Mouse (Mus musculus) heart, embryonic 14.5 days (tissue): Measurements from ENCODE around the gene Mthfd1l. TPM values are rescaled to one million over a fixed set of nuclear protein-coding genes. Genes with fewer than 3 reads are reported as not detected.
A peak's percentile ranks its signal among the peaks of the same experiment; 100 is the strongest.

ENCODE experiments used
- ATAC-seq: fragments of 200-750 bp; cut with Nextera tagmentation; 2 replicates; pipeline ENCODE4 v1.8.0; 2017; ENCODE audit warnings: low read depth, moderate TSS enrichment; ENCODE audit not compliant: insufficient number of reproducible peaks, insufficient read depth, low FRiP score
- H3K27ac ChIP-seq, 2 experiments: fragments of 200-500 bp in 1 of 2; fragments of 300-500 bp in 1 of 2; sonication (generic) in 1 of 2; replicated peaks in 1 of 2; 2 replicates each; pipeline ENCODE4 v1.5.1; 2012 to 2014; ENCODE audit warnings: low read depth in 2 of 2, low read length in 2 of 2, control low read depth in 1 of 2, mild to moderate bottlenecking in 1 of 2, mixed read lengths in 1 of 2; ENCODE audit not compliant: control insufficient read depth in 1 of 2, insufficient read depth in 1 of 2
- H3K27me3 ChIP-seq: fragments of 300-500 bp; sonication (generic); 2 replicates; pipeline ENCODE4 v1.6.1; 2014; ENCODE audit warnings: mild to moderate bottlenecking, low read length, control low read depth; ENCODE audit not compliant: control insufficient read depth, insufficient read depth
- H3K36me3 ChIP-seq: fragments of 300-500 bp; sonication (generic); 2 replicates; pipeline ENCODE4 v1.6.1; 2014; ENCODE audit warnings: mild to moderate bottlenecking, control low read depth, low read length, mixed read lengths; ENCODE audit not compliant: control insufficient read depth, insufficient read depth
- H3K4me1 ChIP-seq, 2 experiments: fragments of 200-500 bp in 1 of 2; fragments of 300-500 bp in 1 of 2; sonication (generic) in 1 of 2; 2 replicates each; pipeline ENCODE4 v1.6.1; 2012 to 2014; ENCODE audit warnings: low read length in 2 of 2, control low read depth in 1 of 2, mixed read lengths in 1 of 2; ENCODE audit not compliant: control insufficient read depth in 2 of 2, insufficient read depth in 2 of 2
- H3K4me2 ChIP-seq: fragments of 300-500 bp; sonication (generic); 2 replicates; pipeline ENCODE4 v1.6.1; 2014; ENCODE audit warnings: mild to moderate bottlenecking, low read length
- H3K4me3 ChIP-seq, 2 experiments: fragments of 200-500 bp in 1 of 2; fragments of 300-500 bp in 1 of 2; sonication (generic) in 1 of 2; 2 replicates each; pipeline ENCODE4 v1.5.1; 2012 to 2014; ENCODE audit warnings: low read length in 2 of 2, mild to moderate bottlenecking in 2 of 2, control low read depth in 1 of 2, low read depth in 1 of 2, moderate library complexity in 1 of 2; ENCODE audit not compliant: control insufficient read depth in 1 of 2, insufficient read depth in 1 of 2
- H3K9ac ChIP-seq: fragments of 300-500 bp; sonication (generic); 2 replicates; pipeline ENCODE4 v1.6.1; 2014; ENCODE audit warnings: mild to moderate bottlenecking, low read length
- H3K9me3 ChIP-seq: fragments of 300-500 bp; sonication (generic); 2 replicates; pipeline ENCODE4 v1.6.1; 2016; ENCODE audit warnings: low read length, control low read depth; ENCODE audit not compliant: control insufficient read depth
- WGBS: fragments of 180-500 bp; shearing (Covaris S2); extraction: QIAGEN DNeasy Blood & Tissue Kit; methylation state at CpG from one replicate; pipeline ENCODE4 v1.1.7; 2014; 5-methylcytosine and 5-hydroxymethylcytosine counted together
- polyA plus RNA-seq: library from polyadenylated mRNA; unstranded; fragments of >200 nt; fragmentation: Nextera tagmentation; extraction: Ambion mirVana; gene quantifications from 2 replicates; pipeline ENCODE4 v1.2.1, GENCODE M21; 2014

Gene Mthfd1l
- polyA plus RNA-seq, 1 experiment from 2014 or later = 8.8 TPM

DNA sequence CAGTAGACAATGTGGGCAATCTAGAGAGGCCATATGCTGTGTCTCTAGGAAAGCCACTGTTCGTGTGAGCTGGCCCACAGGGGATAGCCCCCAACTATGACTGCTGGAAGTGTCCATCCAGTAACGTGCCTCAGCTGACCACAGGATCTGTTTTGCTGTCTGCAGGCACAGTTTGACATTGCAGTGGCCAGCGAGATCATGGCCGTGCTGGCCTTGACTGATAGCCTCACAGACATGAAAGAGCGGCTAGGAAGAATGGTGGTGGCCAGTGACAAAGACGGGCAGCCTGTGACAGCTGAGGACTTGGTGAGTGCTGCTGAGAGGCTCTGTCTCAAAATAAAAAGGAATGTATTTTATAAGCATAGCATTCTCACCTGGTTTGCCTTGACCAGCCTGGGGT lies 74.7 kb downstream of the Mthfd1l start:
- peaks cover 0 to 3% of the 10 kb centered on the region in 2 experiments; a peak in 2 of 4 replicates for H3K4me1 ChIP-seq
- H3K9ac ChIP-seq = no peak overlapping the region
- ATAC-seq = no peak
- 47% methylated on average over 6 of the region's 6 CpGs for WGBS
- peaks cover 25% of the 10 kb centered on the region for H3K36me3 ChIP-seq
- no peaks in the 10 kb centered on the region for H3K9me3 ChIP-seq
- H3K4me2 ChIP-seq = no peak overlapping the region
- no peaks in the 10 kb centered on the region for H3K27me3 ChIP-seq
- 0 out of 4 replicates have a peak overlapping the region, but pooled peaks of 1 of the 2 experiments have one; percentile 43 for H3K27ac ChIP-seq
- H3K4me3 ChIP-seq = no peak overlapping the region

DNA sequence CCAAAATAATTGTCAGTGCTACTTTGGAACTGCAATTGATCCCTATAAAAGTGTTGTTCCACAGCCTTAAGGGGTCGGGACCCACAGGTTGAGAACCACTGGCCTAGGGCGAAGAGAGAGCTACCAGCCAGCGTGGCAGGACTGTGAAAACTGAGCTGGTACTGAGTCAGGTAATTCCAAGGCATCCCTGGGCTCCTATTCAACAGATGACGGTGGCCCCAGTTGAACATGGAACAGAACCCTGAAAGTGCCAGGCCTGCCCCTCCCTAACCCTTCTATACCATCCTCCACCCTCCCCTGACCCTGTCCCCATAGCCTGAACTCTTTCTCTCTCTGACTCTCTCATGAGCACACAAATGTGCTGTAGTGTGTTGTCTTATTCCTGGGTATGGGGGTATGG lies 77.3 kb downstream of the Mthfd1l start:
- H3K9ac ChIP-seq = no peak overlapping the region
- no peaks in the 10 kb centered on the region for H3K27me3 ChIP-seq
- H3K4me2 ChIP-seq = no peak overlapping the region
- ATAC-seq = no peak
- peaks cover 13% of the 10 kb centered on the region; the same call in 1 of the 2 replicates for H3K36me3 ChIP-seq
- no peaks in the 10 kb centered on the region for H3K9me3 ChIP-seq
- H3K4me3 ChIP-seq = no peak overlapping the region
- H3K27ac ChIP-seq = no peak overlapping the region
- WGBS = 91% methylated on average over 4 of the region's 4 CpGs
- peaks cover 4 to 6% of the 10 kb centered on the region in 2 experiments; a peak in 3 of 4 replicates for H3K4me1 ChIP-seq

DNA sequence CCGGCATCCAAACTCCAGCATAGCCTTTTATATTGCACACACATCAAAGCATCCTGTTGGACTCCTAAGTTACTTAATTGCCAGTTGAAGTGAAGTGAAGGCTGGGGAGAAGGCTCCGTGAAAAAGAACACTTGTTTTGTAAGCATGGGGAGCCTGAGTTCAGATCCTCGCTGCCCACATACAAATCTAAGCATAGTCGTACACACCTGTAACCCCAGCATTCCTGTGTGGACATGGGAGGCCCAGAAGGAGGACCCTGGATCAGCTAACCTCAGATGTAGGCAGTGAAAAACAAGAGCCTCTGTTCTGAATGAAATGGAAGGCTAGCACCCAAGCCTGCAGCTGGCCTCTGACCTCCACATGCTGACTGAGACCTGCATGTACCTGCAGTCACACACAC lies 79.8 kb downstream of the Mthfd1l start:
- no peak overlapping the region for H3K27ac ChIP-seq
- WGBS = 89% methylated on average over 4 of the region's 4 CpGs
- ATAC-seq = no peak
- peaks cover 13% of the 10 kb centered on the region; the same call in 1 of the 2 replicates for H3K36me3 ChIP-seq
- H3K9ac ChIP-seq = no peak overlapping the region
- no peaks in the 10 kb centered on the region for H3K27me3 ChIP-seq
- H3K4me2 ChIP-seq = no peak overlapping the region
- peaks cover 4 to 9% of the 10 kb centered on the region in 2 experiments for H3K4me1 ChIP-seq
- H3K9me3 ChIP-seq = no peaks in the 10 kb centered on the region
- H3K4me3 ChIP-seq = no peak overlapping the region

DNA sequence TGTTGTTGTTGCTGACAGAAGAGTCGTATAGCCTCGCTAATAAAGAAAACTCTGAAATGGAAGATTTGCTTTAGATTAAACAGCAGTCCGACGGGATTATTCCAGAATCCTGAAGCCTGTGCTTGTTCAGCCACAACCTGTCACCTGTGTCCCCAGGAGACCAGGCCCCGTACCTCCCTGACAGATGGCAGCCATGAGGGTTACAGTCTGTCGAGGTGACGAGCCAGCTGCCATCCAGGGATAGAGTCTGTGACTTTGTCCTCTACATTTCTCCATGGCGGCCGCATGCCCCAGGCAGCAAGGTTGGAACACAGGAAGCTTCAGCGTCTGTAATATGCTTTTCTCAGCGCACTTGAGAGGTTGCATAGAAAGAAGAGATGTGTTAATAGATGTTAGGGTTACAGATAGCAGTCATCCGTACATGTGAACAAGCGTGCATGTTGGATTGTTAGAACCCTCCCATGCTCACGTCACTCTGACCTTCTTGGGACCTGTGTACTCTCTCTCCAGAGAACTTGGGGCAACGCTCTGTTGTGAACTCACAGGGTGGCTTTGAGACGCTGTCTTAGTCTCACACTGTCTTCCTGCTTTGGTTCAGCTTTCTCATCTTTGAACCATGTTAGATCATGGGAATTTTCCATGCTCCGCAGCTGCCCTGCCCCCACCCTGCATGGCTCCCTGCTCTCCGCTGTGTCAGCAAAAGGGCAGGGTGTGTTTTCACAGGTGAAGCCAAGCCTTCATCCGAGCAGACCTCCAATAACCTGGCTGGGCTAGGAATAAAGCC lies 80.6 kb downstream of the Mthfd1l start:
- 80% methylated on average over 19 of the region's 19 CpGs for WGBS
- no peaks in the 10 kb centered on the region for H3K9me3 ChIP-seq
- no peak overlapping the region for H3K4me2 ChIP-seq
- ATAC-seq = no peak
- H3K27ac ChIP-seq = no peak overlapping the region
- peaks cover 13% of the 10 kb centered on the region; the same call in 1 of the 2 replicates for H3K36me3 ChIP-seq
- peaks cover 6 to 17% of the 10 kb centered on the region in 2 experiments; a peak in 3 of 4 replicates for H3K4me1 ChIP-seq
- no peak overlapping the region for H3K9ac ChIP-seq
- H3K27me3 ChIP-seq = no peaks in the 10 kb centered on the region
- no peak overlapping the region for H3K4me3 ChIP-seq

DNA sequence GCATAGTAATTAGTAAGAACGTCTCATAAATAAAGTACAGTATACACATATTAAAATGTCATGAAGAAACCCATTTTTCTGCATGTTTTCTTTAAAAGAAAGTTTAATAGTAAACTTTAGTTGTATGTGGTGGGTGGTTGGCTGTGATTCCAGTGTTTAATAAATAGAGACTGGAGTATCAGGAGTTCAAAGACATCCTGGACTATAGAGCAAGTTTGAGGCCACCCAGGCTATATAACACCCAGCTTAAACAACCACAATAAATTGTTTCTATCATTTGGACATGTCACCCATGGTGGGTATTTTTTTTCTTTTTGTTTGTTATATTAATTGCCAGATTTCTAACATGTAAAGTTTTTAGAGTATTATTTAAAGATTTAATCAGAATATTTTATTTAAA lies 81.7 kb downstream of the Mthfd1l start:
- peaks cover 11 to 22% of the 10 kb centered on the region in 2 experiments for H3K4me1 ChIP-seq
- 86% methylated on average over 1 of the region's 1 CpGs for WGBS
- no peak overlapping the region for H3K9ac ChIP-seq
- H3K36me3 ChIP-seq = peaks cover 8% of the 10 kb centered on the region; the same call in 1 of the 2 replicates
- no peak overlapping the region for H3K4me3 ChIP-seq
- H3K9me3 ChIP-seq = no peaks in the 10 kb centered on the region
- H3K4me2 ChIP-seq = no peak overlapping the region
- H3K27ac ChIP-seq = no peak overlapping the region
- H3K27me3 ChIP-seq = no peaks in the 10 kb centered on the region
- ATAC-seq = no peak

DNA sequence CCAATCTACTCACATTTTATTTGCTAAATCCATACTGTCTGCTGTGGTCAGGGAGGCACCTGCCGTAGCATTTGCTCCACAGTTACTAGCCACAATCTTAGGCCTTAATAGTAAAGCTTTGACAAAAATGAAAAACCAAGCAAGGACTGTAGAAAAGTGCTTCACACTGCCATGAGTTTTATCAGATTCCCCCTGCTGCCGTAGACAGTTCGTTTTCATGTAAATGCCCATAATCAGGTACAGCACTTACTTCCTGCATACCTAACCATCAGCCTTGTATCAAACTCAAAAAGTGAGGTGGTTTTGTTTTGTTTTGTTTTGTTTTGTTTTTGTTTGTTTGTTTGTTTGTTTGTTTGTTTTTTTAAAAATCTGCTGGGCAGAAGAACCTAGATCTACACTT lies 84.5 kb downstream of the Mthfd1l start:
- ATAC-seq = no peak
- H3K4me3 ChIP-seq = no peak overlapping the region
- no peak overlapping the region for H3K27ac ChIP-seq
- 94% methylated on average over 3 of the region's 3 CpGs for WGBS
- H3K36me3 ChIP-seq = no peaks in the 10 kb centered on the region
- no peak overlapping the region for H3K9ac ChIP-seq
- no peaks in the 10 kb centered on the region for H3K27me3 ChIP-seq
- H3K4me2 ChIP-seq = no peak overlapping the region
- H3K4me1 ChIP-seq = peaks cover 11 to 22% of the 10 kb centered on the region in 2 experiments
- H3K9me3 ChIP-seq = no peaks in the 10 kb centered on the region

DNA sequence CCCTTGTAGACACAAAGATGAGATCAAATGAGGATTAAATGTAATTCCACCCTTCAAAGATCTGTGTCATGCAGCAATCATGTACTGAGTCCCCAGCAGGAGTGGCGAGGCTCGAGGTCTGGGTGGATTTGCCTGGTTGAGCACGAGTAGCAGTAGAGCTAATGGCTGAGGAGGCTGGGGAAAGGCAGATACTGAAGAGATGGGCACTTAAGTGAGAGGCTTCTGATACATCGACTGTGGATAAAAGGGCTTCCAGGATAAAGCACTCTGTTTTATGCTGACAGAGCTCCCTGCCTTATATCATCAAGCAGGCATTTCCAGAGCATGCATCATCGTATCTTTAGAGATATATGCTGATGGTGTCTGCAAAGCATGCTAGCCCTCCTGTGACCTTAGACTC lies 84.9 kb downstream of the Mthfd1l start:
- Histone ChIP-seq H3K4me3 (no peak overlapping the region), H3K4me1 (peaks cover 11 to 22% of the 10 kb centered on the region in 2 experiments), H3K9ac (no peak overlapping the region), H3K27ac (peak overlapping the region; percentile 4 to 5; a peak in 2 of 4 replicates), H3K27me3 (no peaks in the 10 kb centered on the region), H3K9me3 (no peaks in the 10 kb centered on the region), H3K4me2 (peak overlapping the region; percentile 14; the same call in 1 of the 2 replicates), H3K36me3 (no peaks in the 10 kb centered on the region)
- WGBS = 20% methylated on average over 5 of the region's 5 CpGs
- ATAC-seq = no peak
